Mouse (Mus musculus) brain, embryonic 14.5 days (tissue): ENCODE data around the gene Slc22a20.

ENCODE experiments used
- CTCF ChIP-seq: fragments of 200-500 bp; IDR thresholded peaks from 2 replicates; pipeline ENCODE4 v1.5.1; 2012; ENCODE audit warnings: inconsistent platforms, mild to moderate bottlenecking, moderate library complexity, borderline replicate concordance; ENCODE audit not compliant: insufficient read depth, insufficient read length; ENCODE audit errors: extremely low read depth
- POLR2A ChIP-seq: fragments of 200-500 bp; IDR thresholded peaks from 2 replicates; pipeline ENCODE4 v1.6.1; 2012; ENCODE audit warnings: mild to moderate bottlenecking, inconsistent platforms, borderline replicate concordance; ENCODE audit not compliant: poor library complexity, insufficient read depth, insufficient read length, severe bottlenecking; ENCODE audit errors: extremely low read depth

GRCm38 (mm10) chr19:6030520-6031280, 44.8 kb upstream of the Slc22a20 start:
- no peak for TF ChIP-seq CTCF
- TF ChIP-seq POLR2A: no peak
